Comparison of ENCODE assay signal across 20 mouse cellular contexts in the genomic region with DNA sequence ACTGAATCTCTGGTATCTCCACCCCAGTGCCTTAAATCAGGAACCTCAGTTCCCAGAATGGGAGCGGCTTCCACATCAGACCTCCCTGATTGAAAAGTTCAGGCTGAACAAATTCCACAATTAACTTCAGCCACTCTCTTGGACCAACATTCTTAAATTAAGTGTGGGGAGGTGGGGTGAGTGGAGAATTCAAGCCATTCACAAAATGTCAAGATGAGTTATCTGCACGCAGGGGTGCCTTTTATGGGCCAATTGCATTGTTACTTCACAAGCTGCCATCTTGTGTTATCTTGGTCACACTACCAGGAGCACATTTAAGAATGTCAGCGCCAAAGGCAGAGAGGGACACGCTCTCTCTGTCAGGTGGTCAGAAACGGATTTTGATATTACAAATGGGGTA.
DNase-seq lines count a peak whose midpoint lies in the region; ATAC-seq lines count a peak whose summit lies in the region.
"Had no signal": no experiment of that assay in that cellular context is flagged by ENCODE, and none has a peak within 500 bp of the region (broad histone marks: within the 10 kb centered on the region; RNA-seq: fewer than 3 reads in every experiment).

No protein-coding gene starts in this region.

- H3K9ac ChIP-seq in hindbrain, embryonic 11.5 days (ENCODE audit: low read depth, low read length), result no peak overlapping the region
- no peak overlapping the region for H3K9ac ChIP-seq in hindbrain, embryonic 16.5 days (ENCODE audit: low read depth, low read length)
- H3K9ac ChIP-seq: embryonic facial prominence, embryonic 12.5 days; forebrain, embryonic 12.5 days; heart, embryonic 12.5 days; hindbrain, embryonic 12.5 days; intestine, embryonic 15.5 days had no signal

- H3K36me3 ChIP-seq in hindbrain, embryonic 11.5 days (ENCODE audit: control insufficient read depth, insufficient read depth, low read length), result no peaks in the 10 kb centered on the region
- no peaks in the 10 kb centered on the region for H3K36me3 ChIP-seq in hindbrain, embryonic 16.5 days (ENCODE audit: control insufficient read depth, insufficient read depth, low read length)
- H3K36me3 ChIP-seq in forebrain, embryonic 10.5 days (replicated peaks), result no peaks in the 10 kb centered on the region
- H3K36me3 ChIP-seq: embryonic facial prominence, embryonic 12.5 days; forebrain, embryonic 12.5 days; heart, embryonic 12.5 days; hindbrain, embryonic 12.5 days; intestine, embryonic 15.5 days had no signal

- no peak overlapping the region for H3K4me3 ChIP-seq in hindbrain, embryonic 11.5 days (ENCODE audit: low read depth, low read length)
- H3K4me3 ChIP-seq in hindbrain, embryonic 16.5 days (ENCODE audit: low read length), result no peak overlapping the region
- H3K4me3 ChIP-seq in forebrain, embryonic 10.5 days, result no peak overlapping the region
- H3K4me3 ChIP-seq: embryonic facial prominence, embryonic 12.5 days; forebrain, embryonic 12.5 days; heart, embryonic 12.5 days; hindbrain, embryonic 12.5 days; intestine, embryonic 15.5 days had no signal

- H3K9me3 ChIP-seq in hindbrain, embryonic 11.5 days (ENCODE audit: control insufficient read depth, low read length), result no peaks in the 10 kb centered on the region
- H3K9me3 ChIP-seq in hindbrain, embryonic 16.5 days (ENCODE audit: control insufficient read depth, low read length), result no peaks in the 10 kb centered on the region
- no peaks in the 10 kb centered on the region for H3K9me3 ChIP-seq in forebrain, embryonic 10.5 days
- H3K9me3 ChIP-seq: embryonic facial prominence, embryonic 12.5 days; forebrain, embryonic 12.5 days; heart, embryonic 12.5 days; hindbrain, embryonic 12.5 days; intestine, embryonic 15.5 days had no signal

- peaks cover 15% of the 10 kb centered on the region for H3K27me3 ChIP-seq in hindbrain, embryonic 11.5 days (ENCODE audit: control insufficient read depth, insufficient read depth, low read length)
- no peaks in the 10 kb centered on the region; the same call in none of the 2 replicates for H3K27me3 ChIP-seq in hindbrain, embryonic 16.5 days (replicated peaks; ENCODE audit: control insufficient read depth, insufficient read depth, low read length)
- H3K27me3 ChIP-seq in forebrain, embryonic 10.5 days (ENCODE audit: poor library complexity, severe bottlenecking), result no peaks in the 10 kb centered on the region
- H3K27me3 ChIP-seq: embryonic facial prominence, embryonic 12.5 days; forebrain, embryonic 12.5 days; heart, embryonic 12.5 days; intestine, embryonic 15.5 days had no signal

- H3K4me1 ChIP-seq in hindbrain, embryonic 11.5 days (replicated peaks; ENCODE audit: control insufficient read depth, insufficient read depth, low read length), result no peaks in the 10 kb centered on the region
- no peaks in the 10 kb centered on the region for H3K4me1 ChIP-seq in hindbrain, embryonic 16.5 days (ENCODE audit: control insufficient read depth, insufficient read depth, low read depth, low read length)
- no peaks in the 10 kb centered on the region for H3K4me1 ChIP-seq in forebrain, embryonic 10.5 days
- H3K4me1 ChIP-seq: embryonic facial prominence, embryonic 12.5 days; forebrain, embryonic 12.5 days; heart, embryonic 12.5 days; hindbrain, embryonic 12.5 days; intestine, embryonic 15.5 days had no signal

- H3K27ac ChIP-seq in hindbrain, embryonic 11.5 days (ENCODE audit: low read depth, low read length), result no peak overlapping the region
- H3K27ac ChIP-seq in hindbrain, embryonic 16.5 days (ENCODE audit: low read depth, low read length), result no peak overlapping the region
- H3K27ac ChIP-seq in forebrain, embryonic 10.5 days, result no peak overlapping the region
- H3K27ac ChIP-seq: embryonic facial prominence, embryonic 12.5 days; forebrain, embryonic 12.5 days; hindbrain, embryonic 12.5 days; intestine, embryonic 15.5 days had no signal

- ATAC-seq in hindbrain, embryonic 11.5 days (ENCODE audit: low FRiP score), result no peak
- no peak for ATAC-seq in hindbrain, embryonic 16.5 days
- ATAC-seq: forebrain, embryonic 16.5 days; intestine, embryonic 15.5 days; Patski had no signal

- 38% methylated on average over 5 of the region's 5 CpGs for WGBS in hindbrain, embryonic 11.5 days
- WGBS in hindbrain, embryonic 16.5 days, result 26% methylated on average over 5 of the region's 5 CpGs
- 82% methylated on average over 5 of the region's 5 CpGs for WGBS in forebrain, embryonic 10.5 days

- no peak overlapping the region for H3K4me2 ChIP-seq in hindbrain, embryonic 11.5 days (replicated peaks; ENCODE audit: low read depth, low read length)
- H3K4me2 ChIP-seq in hindbrain, embryonic 16.5 days (ENCODE audit: low read length), result no peak overlapping the region
- H3K4me2 ChIP-seq: embryonic facial prominence, embryonic 12.5 days; forebrain, embryonic 12.5 days; heart, embryonic 12.5 days; hindbrain, embryonic 12.5 days; intestine, embryonic 15.5 days had no signal

- DNase-seq in hindbrain, embryonic 11.5 days (ENCODE audit: low spot score), result peak; percentile 19
- peak; percentile 33 for DNase-seq in Muller cell, postnatal 12 days (ENCODE audit: inconsistent ontology term)
- DNase-seq in embryo, embryonic 10 days (ENCODE audit: low spot score), result peak; percentile 46
- peak; percentile 60 for DNase-seq in mesoderm, embryonic 11.5 days (ENCODE audit: low read depth, low spot score)
- DNase-seq in gastrocnemius, postnatal 25 days, result no peak
- no peak for DNase-seq in forebrain, embryonic 10.5 days (ENCODE audit: extremely low spot score, low spot score)
- no peak for DNase-seq in layer of hippocampus, adult 8-10 months (ENCODE audit: low spot score in 2 of 2)
- DNase-seq: adrenal gland, adult 8-10 months; adrenal gland, postnatal 36 days; cerebellum, adult 2 months; cerebellum, postnatal 14 days; gastrocnemius, postnatal 14 days had no signal

Comparison
In these comparisons a context has a peak if more than half of its experiments do, and no peak if none do; other contexts are left out.
1. DNase-seq: peak in hindbrain, embryonic 11.5 days (single experiment), Muller cell, postnatal 12 days (single experiment), embryo, embryonic 10 days (single experiment) and mesoderm, embryonic 11.5 days (single experiment); none in gastrocnemius, postnatal 25 days (single experiment), forebrain, embryonic 10.5 days (single experiment) and layer of hippocampus, adult 8-10 months (0 of 2).